Mouse (Mus musculus): Measurements from ENCODE around the gene Atf6b. TPM values are rescaled to one million over a fixed set of nuclear protein-coding genes. Genes with fewer than 3 reads are reported as not detected.

Atf6b gene
- polyA plus RNA-seq, 1 experiment from 2014 or later: 119 TPM

DNA sequence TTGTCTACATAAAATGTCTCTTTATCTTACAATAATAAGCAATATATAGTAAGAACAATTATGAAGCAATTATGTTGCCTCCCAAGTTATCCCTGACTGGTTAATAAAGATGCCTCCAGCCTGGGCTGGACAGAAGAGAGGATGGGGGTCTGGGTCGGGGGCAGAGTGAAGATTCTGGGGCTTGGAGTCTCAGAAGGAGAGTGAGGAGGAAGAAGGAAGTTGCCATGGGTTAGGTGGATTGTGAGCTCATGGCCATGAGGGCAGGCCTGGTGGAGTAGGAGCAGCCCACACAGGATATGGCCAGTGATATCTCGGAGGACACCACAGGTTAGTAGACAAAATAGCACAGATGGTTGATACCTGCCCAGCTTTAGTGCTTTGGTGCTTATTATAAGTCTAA is 11.2 kb downstream of the Atf6b start:
- H3K36me3 ChIP-seq (ENCODE audit: control insufficient read depth, insufficient read depth, low read length): peaks cover 7% of the 10 kb centered on the region
- no peak overlapping the region for H3K4me2 ChIP-seq (ENCODE audit: low read length)
- no peak for ATAC-seq
- no peak overlapping the region for H3K4me3 ChIP-seq (ENCODE audit: low read depth, low read length)
- H3K27me3 ChIP-seq (ENCODE audit: control insufficient read depth, insufficient read depth, low read depth, low read length): peaks cover 14% of the 10 kb centered on the region
- H3K9ac ChIP-seq (ENCODE audit: low read depth, low read length): no peak overlapping the region
- no peak overlapping the region for H3K27ac ChIP-seq (ENCODE audit: low read length)
- H3K9me3 ChIP-seq (replicated peaks; ENCODE audit: control insufficient read depth, low read length, poor library complexity, severe bottlenecking): no peaks in the 10 kb centered on the region
- WGBS: 84% methylated on average over 2 of the region's 2 CpGs
- H3K4me1 ChIP-seq (ENCODE audit: control insufficient read depth, insufficient read depth, low read length): no peaks in the 10 kb centered on the region

DNA sequence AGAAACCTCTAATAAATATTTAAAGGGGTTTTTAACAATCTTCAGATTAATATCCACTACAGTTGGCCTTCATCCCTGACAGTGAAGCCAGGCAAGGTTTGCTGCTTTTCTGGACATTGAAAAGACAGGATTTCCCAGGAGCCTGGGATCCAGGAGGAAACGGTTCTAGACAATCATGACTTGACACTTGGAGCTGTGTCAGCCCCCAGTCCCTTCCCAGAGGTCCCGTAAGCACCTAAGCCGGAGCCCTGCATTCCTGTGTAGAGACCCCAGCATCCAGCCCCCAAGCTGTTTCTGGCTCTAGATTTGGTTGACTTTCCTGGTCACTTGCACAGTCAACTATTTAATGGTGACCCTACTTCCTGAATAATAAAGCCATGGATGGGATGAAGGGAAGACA is 11.6 kb downstream of the Atf6b start:
- Histone ChIP-seq H3K36me3 (ENCODE audit: control insufficient read depth, insufficient read depth, low read length) (peaks cover 4% of the 10 kb centered on the region), H3K9me3 (replicated peaks; ENCODE audit: control insufficient read depth, low read length, poor library complexity, severe bottlenecking) (no peaks in the 10 kb centered on the region), H3K27me3 (ENCODE audit: control insufficient read depth, insufficient read depth, low read depth, low read length) (peaks cover 14% of the 10 kb centered on the region), H3K9ac (ENCODE audit: low read depth, low read length) (no peak overlapping the region), H3K27ac (ENCODE audit: low read length) (no peak overlapping the region), H3K4me3 (ENCODE audit: low read depth, low read length) (no peak overlapping the region), H3K4me1 (ENCODE audit: control insufficient read depth, insufficient read depth, low read length) (no peaks in the 10 kb centered on the region), H3K4me2 (ENCODE audit: low read length) (no peak overlapping the region)
- 84% methylated on average over 3 of the region's 3 CpGs for WGBS
- no peak for ATAC-seq

DNA sequence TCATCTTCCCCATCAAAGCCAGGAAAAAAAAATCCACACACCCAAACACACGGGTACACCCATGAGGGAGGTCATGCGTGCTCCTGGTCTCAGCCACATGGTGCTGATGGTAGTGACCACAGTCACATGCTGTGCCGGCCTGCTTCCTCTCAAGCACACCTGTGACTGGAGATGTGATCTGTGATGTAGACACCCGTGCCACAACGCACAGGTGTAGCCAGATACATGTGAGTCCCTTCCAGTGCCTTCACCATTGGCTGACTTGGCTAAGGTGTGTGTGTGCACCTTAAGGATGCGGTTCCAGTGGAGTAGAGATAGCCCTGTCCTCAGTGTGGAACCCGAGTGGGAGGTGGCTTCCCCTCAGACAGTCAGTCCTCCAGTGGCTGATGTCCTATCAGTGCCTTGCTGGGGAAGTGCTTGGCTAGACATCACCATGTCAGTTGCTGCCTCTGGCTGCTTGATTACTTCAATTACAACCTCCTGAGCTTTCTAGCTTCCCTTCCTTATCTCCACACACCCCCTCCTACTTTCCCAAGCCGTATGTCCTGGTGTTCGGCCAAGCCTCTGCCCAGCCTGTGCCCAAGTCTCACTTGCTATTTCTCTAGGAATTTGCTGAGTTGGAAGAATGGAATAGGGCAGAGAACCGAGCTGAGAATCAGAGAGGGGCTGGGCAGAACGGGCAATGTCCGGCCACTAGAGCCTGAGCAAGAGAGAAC is 12.4 kb downstream of the Atf6b start:
- Histone ChIP-seq H3K27me3 (ENCODE audit: control insufficient read depth, insufficient read depth, low read depth, low read length) (peaks cover 14% of the 10 kb centered on the region), H3K4me1 (ENCODE audit: control insufficient read depth, insufficient read depth, low read length) (no peaks in the 10 kb centered on the region), H3K4me3 (ENCODE audit: low read depth, low read length) (no peak overlapping the region), H3K9ac (ENCODE audit: low read depth, low read length) (no peak overlapping the region), H3K27ac (ENCODE audit: low read length) (no peak overlapping the region), H3K4me2 (ENCODE audit: low read length) (no peak overlapping the region), H3K36me3 (ENCODE audit: control insufficient read depth, insufficient read depth, low read length) (no peaks in the 10 kb centered on the region), H3K9me3 (replicated peaks; ENCODE audit: control insufficient read depth, low read length, poor library complexity, severe bottlenecking) (no peaks in the 10 kb centered on the region)
- WGBS: 69% methylated on average over 12 of the region's 12 CpGs
- ATAC-seq: no peak

DNA sequence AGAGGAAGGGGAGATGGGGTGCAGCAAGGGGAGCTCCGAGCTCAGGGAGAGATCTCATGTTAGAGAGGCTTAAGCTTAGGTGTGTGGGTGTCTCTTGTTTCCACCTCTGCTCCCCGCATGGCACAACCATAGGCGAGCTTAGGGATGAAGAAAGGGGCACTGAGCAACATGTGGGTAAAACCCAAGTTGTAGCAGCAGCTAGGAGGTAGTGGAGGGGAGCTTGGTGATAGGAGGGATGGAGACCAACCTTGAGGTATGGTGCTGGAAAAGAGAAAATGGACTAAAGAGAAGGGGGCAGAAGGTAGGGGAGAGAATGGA is 12.9 kb downstream of the Atf6b start:
- H3K9me3 ChIP-seq (replicated peaks; ENCODE audit: control insufficient read depth, low read length, poor library complexity, severe bottlenecking): no peaks in the 10 kb centered on the region
- H3K4me2 ChIP-seq (ENCODE audit: low read length): no peak overlapping the region
- H3K36me3 ChIP-seq (ENCODE audit: control insufficient read depth, insufficient read depth, low read length): no peaks in the 10 kb centered on the region
- 68% methylated on average over 3 of the region's 3 CpGs for WGBS
- no peak overlapping the region for H3K9ac ChIP-seq (ENCODE audit: low read depth, low read length)
- no peak for ATAC-seq
- H3K27ac ChIP-seq (ENCODE audit: low read length): no peak overlapping the region
- H3K4me3 ChIP-seq (ENCODE audit: low read depth, low read length): no peak overlapping the region
- no peaks in the 10 kb centered on the region for H3K4me1 ChIP-seq (ENCODE audit: control insufficient read depth, insufficient read depth, low read length)
- peaks cover 14% of the 10 kb centered on the region for H3K27me3 ChIP-seq (ENCODE audit: control insufficient read depth, insufficient read depth, low read depth, low read length)

DNA sequence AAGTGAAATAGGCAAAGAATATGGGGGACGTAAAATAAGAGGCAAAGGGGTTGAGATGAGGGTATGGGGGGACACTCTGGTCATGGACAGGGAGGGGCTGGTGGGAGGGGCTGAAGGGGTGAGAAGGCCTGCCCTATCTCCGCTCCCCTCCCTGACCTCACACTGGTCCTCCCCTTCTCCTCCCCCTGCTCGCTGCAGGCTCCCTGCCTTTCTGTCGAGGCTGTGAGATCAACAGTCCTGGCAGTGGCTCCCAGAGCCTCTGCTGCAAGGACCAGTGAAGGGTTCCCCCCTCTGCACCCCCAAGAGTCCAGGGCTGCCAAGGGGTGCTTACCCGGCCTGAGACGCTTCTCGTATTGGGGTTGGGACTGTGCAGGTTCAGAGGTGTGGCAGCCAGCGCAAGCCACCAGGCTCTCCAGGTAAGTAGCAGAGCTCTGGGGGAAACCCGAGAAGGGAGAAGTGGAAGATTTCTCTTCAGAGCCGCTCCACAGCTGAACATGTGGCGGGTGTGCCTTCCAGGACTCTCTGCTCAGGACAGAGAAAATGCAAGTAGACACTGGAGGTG is 13.4 kb downstream of the Atf6b start:
- no peaks in the 10 kb centered on the region for H3K4me1 ChIP-seq (ENCODE audit: control insufficient read depth, insufficient read depth, low read length)
- no peak for ATAC-seq
- 38% methylated on average over 10 of the region's 11 CpGs for WGBS
- H3K4me2 ChIP-seq (ENCODE audit: low read length): no peak overlapping the region
- no peaks in the 10 kb centered on the region for H3K9me3 ChIP-seq (replicated peaks; ENCODE audit: control insufficient read depth, low read length, poor library complexity, severe bottlenecking)
- H3K27me3 ChIP-seq (ENCODE audit: control insufficient read depth, insufficient read depth, low read depth, low read length): peaks cover 14% of the 10 kb centered on the region
- H3K4me3 ChIP-seq (ENCODE audit: low read depth, low read length): no peak overlapping the region
- H3K27ac ChIP-seq (ENCODE audit: low read length): no peak overlapping the region
- H3K36me3 ChIP-seq (ENCODE audit: control insufficient read depth, insufficient read depth, low read length): no peaks in the 10 kb centered on the region
- H3K9ac ChIP-seq (ENCODE audit: low read depth, low read length): no peak overlapping the region

DNA sequence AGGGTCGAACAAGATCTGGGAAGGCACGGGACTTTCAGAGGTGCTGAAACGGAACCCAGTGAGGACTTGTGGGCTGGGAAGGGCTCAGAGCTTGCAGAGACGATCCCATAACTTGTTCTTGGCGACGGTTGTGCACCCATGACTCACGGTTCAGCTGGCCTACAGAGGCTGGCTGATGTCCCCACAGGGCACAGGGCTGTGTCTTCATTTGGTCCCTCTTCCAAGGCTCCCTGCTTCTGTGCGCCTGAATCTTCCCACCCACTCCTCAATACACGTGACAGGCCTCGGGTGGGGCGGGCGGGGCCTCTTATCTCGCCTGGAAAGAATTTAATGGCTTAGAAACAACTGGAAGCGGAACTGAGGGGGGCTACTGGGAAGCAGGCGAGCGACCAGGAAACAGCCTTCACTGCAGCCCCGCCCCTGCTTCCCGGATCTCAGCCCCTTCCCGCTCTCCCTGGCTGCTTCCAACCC is 14.2 kb downstream of the Atf6b start:
- H3K27ac ChIP-seq (ENCODE audit: low read length): no peak overlapping the region
- H3K4me3 ChIP-seq (ENCODE audit: low read depth, low read length): no peak overlapping the region
- peaks cover 14% of the 10 kb centered on the region for H3K27me3 ChIP-seq (ENCODE audit: control insufficient read depth, insufficient read depth, low read depth, low read length)
- H3K36me3 ChIP-seq (ENCODE audit: control insufficient read depth, insufficient read depth, low read length): no peaks in the 10 kb centered on the region
- ATAC-seq: no peak
- WGBS: 9% methylated on average over 19 of the region's 19 CpGs
- peak overlapping the region; percentile 37 for H3K4me2 ChIP-seq (ENCODE audit: low read length)
- H3K9me3 ChIP-seq (replicated peaks; ENCODE audit: control insufficient read depth, low read length, poor library complexity, severe bottlenecking): no peaks in the 10 kb centered on the region
- H3K4me1 ChIP-seq (ENCODE audit: control insufficient read depth, insufficient read depth, low read length): no peaks in the 10 kb centered on the region
- no peak overlapping the region for H3K9ac ChIP-seq (ENCODE audit: low read depth, low read length)

DNA sequence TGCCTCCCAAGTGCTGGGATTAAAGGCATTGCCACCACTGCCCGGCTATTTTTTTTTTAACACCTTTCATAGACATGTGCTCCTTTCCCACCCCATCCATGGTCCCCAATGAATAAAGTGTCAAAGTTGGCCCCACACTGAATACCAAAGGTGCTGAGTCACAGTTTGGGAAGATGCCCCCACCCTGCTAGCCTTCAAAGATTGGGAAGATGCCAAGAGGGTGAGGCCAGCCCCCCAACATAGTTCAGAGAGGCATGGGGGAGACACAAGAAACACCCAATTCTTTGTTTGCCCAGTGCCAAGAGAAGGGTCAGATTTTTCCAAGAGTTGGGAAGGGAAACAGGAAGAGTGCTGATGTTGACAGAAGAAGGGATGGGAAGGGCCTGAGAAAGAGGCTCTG is 15.5 kb downstream of the Atf6b start:
- Histone ChIP-seq H3K27ac (ENCODE audit: low read length) (no peak overlapping the region), H3K4me1 (ENCODE audit: control insufficient read depth, insufficient read depth, low read length) (no peaks in the 10 kb centered on the region), H3K27me3 (ENCODE audit: control insufficient read depth, insufficient read depth, low read depth, low read length) (peaks cover 14% of the 10 kb centered on the region), H3K36me3 (ENCODE audit: control insufficient read depth, insufficient read depth, low read length) (no peaks in the 10 kb centered on the region), H3K4me3 (ENCODE audit: low read depth, low read length) (no peak overlapping the region), H3K4me2 (ENCODE audit: low read length) (no peak overlapping the region), H3K9me3 (replicated peaks; ENCODE audit: control insufficient read depth, low read length, poor library complexity, severe bottlenecking) (no peaks in the 10 kb centered on the region), H3K9ac (ENCODE audit: low read depth, low read length) (no peak overlapping the region)
- ATAC-seq: no peak
- WGBS: 88% methylated on average over 1 of the region's 1 CpGs

DNA sequence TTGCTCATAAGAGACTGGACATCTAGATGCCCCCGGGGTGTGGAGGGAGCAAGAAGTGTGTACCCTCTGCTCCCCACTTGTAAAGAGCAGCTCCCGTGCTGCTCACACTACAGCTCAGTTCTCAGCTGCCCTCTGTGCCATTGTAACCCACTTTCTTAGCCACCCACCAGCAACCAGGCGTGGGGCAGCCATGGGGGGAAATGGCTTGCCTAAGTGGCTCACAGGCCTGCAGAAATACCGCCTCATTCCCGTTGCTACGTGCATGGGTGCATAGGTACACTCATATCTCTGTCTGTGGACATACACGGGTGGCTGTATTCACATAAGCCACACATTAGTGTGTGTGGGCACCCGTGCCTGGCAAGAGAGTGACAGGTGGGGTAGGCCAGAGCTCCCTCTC is 16.0 kb downstream of the Atf6b start:
- Histone ChIP-seq H3K4me3 (ENCODE audit: low read depth, low read length) (no peak overlapping the region), H3K9ac (ENCODE audit: low read depth, low read length) (no peak overlapping the region), H3K27ac (ENCODE audit: low read length) (no peak overlapping the region), H3K27me3 (ENCODE audit: control insufficient read depth, insufficient read depth, low read depth, low read length) (peaks cover 14% of the 10 kb centered on the region), H3K4me2 (ENCODE audit: low read length) (no peak overlapping the region), H3K9me3 (replicated peaks; ENCODE audit: control insufficient read depth, low read length, poor library complexity, severe bottlenecking) (no peaks in the 10 kb centered on the region), H3K36me3 (ENCODE audit: control insufficient read depth, insufficient read depth, low read length) (no peaks in the 10 kb centered on the region), H3K4me1 (ENCODE audit: control insufficient read depth, insufficient read depth, low read length) (no peaks in the 10 kb centered on the region)
- WGBS: 88% methylated on average over 8 of the region's 8 CpGs
- ATAC-seq: no peak

DNA sequence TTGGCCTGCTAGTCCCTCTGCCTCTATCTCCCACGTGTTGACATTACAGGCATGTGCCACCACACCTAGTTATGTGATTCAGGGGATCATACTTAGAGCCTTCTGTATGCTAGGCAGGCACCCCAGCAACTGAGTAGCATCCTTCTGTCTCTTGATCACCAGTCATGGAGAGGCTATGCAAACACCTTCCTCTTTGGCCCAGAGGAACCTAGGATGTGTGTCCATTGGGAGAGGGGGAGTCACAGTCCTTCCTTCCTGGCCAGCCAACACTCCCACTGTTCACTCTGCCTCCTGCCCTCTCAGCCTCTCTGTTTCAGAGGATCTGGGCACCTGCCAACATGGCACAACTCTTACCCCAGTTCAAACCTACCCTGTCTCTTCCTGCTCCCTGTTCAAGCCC is 16.6 kb downstream of the Atf6b start:
- ATAC-seq: no peak
- H3K9me3 ChIP-seq (replicated peaks; ENCODE audit: control insufficient read depth, low read length, poor library complexity, severe bottlenecking): no peaks in the 10 kb centered on the region
- WGBS: 61% methylated on average over 1 of the region's 1 CpGs
- H3K27me3 ChIP-seq (ENCODE audit: control insufficient read depth, insufficient read depth, low read depth, low read length): peaks cover 14% of the 10 kb centered on the region
- no peak overlapping the region for H3K4me2 ChIP-seq (ENCODE audit: low read length)
- H3K27ac ChIP-seq (ENCODE audit: low read length): no peak overlapping the region
- H3K36me3 ChIP-seq (ENCODE audit: control insufficient read depth, insufficient read depth, low read length): no peaks in the 10 kb centered on the region
- no peaks in the 10 kb centered on the region for H3K4me1 ChIP-seq (ENCODE audit: control insufficient read depth, insufficient read depth, low read length)
- no peak overlapping the region for H3K9ac ChIP-seq (ENCODE audit: low read depth, low read length)
- no peak overlapping the region for H3K4me3 ChIP-seq (ENCODE audit: low read depth, low read length)
